Comparison of ENCODE assay signal across 9 mouse cellular contexts in genomic region chr14:59887061-59887861, GRCm38 (mm10).
A peak's percentile ranks its signal among the peaks of the same experiment; 100 is the strongest.
DNase-seq lines count a peak whose midpoint lies in the region; ATAC-seq and TF ChIP-seq lines count a peak whose summit lies in the region.
"Had no signal": no experiment of that assay in that cellular context is flagged by ENCODE, and none has a peak within 500 bp of the region (broad histone marks: within the 10 kb centered on the region; RNA-seq: fewer than 3 reads in every experiment).

No protein-coding gene starts in this region.

- 40% methylated on average over 15 of the region's 15 CpGs for WGBS in hindbrain, embryonic 16.5 days
- WGBS in hindbrain, embryonic 12.5 days = 55% methylated on average over 15 of the region's 15 CpGs
- WGBS in midbrain, postnatal 0 days = 46% methylated on average over 15 of the region's 15 CpGs

- peak; percentile 60 for DNase-seq in cerebellum, adult 9-11 months
- DNase-seq in heart, adult 8-10 months (ENCODE audit: low spot score) = peak; percentile 48
- DNase-seq in left cerebral cortex, adult 2 months (ENCODE audit: extremely low spot score in 1 of 2, low spot score in 2 of 2) = peak; percentile 18 to 22
- peak; percentile 85 for DNase-seq in midbrain, postnatal 0 days (ENCODE audit: low spot score)

- H3K4me2 ChIP-seq in hindbrain, embryonic 16.5 days (ENCODE audit: low read length) = peak overlapping the region; percentile 27
- no peak overlapping the region for H3K4me2 ChIP-seq in hindbrain, embryonic 12.5 days (replicated peaks)
- H3K4me2 ChIP-seq in midbrain, postnatal 0 days (ENCODE audit: low read depth, low read length, poor library complexity, severe bottlenecking) = no peak overlapping the region

- peak; percentile 59 for ATAC-seq in hindbrain, embryonic 16.5 days
- no peak for ATAC-seq in hindbrain, embryonic 12.5 days (ENCODE audit: low FRiP score)
- peak; percentile 10; the same call in 1 of the 2 replicates for ATAC-seq in midbrain, postnatal 0 days (ENCODE audit: low FRiP score)
- ATAC-seq in megakaryocyte, adult 5-6 weeks (ENCODE audit: poor library complexity, severe bottlenecking) = no peak
- no peak for ATAC-seq in megakaryocyte-erythroid progenitor cell, adult 5-6 weeks (replicated peaks; ENCODE audit: low FRiP score, low TSS enrichment, poor library complexity, severe bottlenecking)

- no peak for TF ChIP-seq CTCF in left cerebral cortex, adult 2 months (IDR thresholded peaks at IDR 0.05)
- no peak for TF ChIP-seq CTCF in midbrain, postnatal 0 days (IDR thresholded peaks at IDR 0.05)

- no peak overlapping the region for H3K27ac ChIP-seq in hindbrain, embryonic 16.5 days (ENCODE audit: low read depth, low read length)
- H3K27ac ChIP-seq in hindbrain, embryonic 12.5 days = no peak overlapping the region
- H3K27ac ChIP-seq in left cerebral cortex, adult 2 months = no peak overlapping the region
- H3K27ac ChIP-seq in midbrain, postnatal 0 days (ENCODE audit: low read depth, low read length) = no peak overlapping the region

- intact Hi-C loops in left cerebral cortex, adult 2 months (cut with DNase I) = no loop called here

- H3K4me1 ChIP-seq in hindbrain, embryonic 16.5 days (ENCODE audit: control insufficient read depth, insufficient read depth, low read depth, low read length) = peaks cover 12% of the 10 kb centered on the region
- peaks cover 12% of the 10 kb centered on the region for H3K4me1 ChIP-seq in hindbrain, embryonic 12.5 days
- H3K4me1 ChIP-seq in midbrain, postnatal 0 days (ENCODE audit: insufficient read depth, low read length) = no peaks in the 10 kb centered on the region

- H3K9me3 ChIP-seq in hindbrain, embryonic 16.5 days (ENCODE audit: control insufficient read depth, low read length) = no peaks in the 10 kb centered on the region
- no peaks in the 10 kb centered on the region for H3K9me3 ChIP-seq in hindbrain, embryonic 12.5 days (replicated peaks)
- H3K9me3 ChIP-seq in midbrain, postnatal 0 days (ENCODE audit: low read length) = no peaks in the 10 kb centered on the region

- H3K36me3 ChIP-seq in hindbrain, embryonic 16.5 days (ENCODE audit: control insufficient read depth, insufficient read depth, low read length) = no peaks in the 10 kb centered on the region
- no peaks in the 10 kb centered on the region for H3K36me3 ChIP-seq in hindbrain, embryonic 12.5 days
- no peaks in the 10 kb centered on the region for H3K36me3 ChIP-seq in midbrain, postnatal 0 days (ENCODE audit: insufficient read depth, low read length)
- H3K36me3 ChIP-seq: G1E had no signal

- no peaks in the 10 kb centered on the region for H3K27me3 ChIP-seq in hindbrain, embryonic 16.5 days (replicated peaks; ENCODE audit: control insufficient read depth, insufficient read depth, low read length)
- no peaks in the 10 kb centered on the region for H3K27me3 ChIP-seq in hindbrain, embryonic 12.5 days
- no peaks in the 10 kb centered on the region for H3K27me3 ChIP-seq in midbrain, postnatal 0 days (ENCODE audit: insufficient read depth, low read length)

- no peak overlapping the region for H3K9ac ChIP-seq in hindbrain, embryonic 16.5 days (ENCODE audit: low read depth, low read length)
- H3K9ac ChIP-seq in hindbrain, embryonic 12.5 days = no peak overlapping the region
- H3K9ac ChIP-seq in midbrain, postnatal 0 days (replicated peaks; ENCODE audit: low read length, poor library complexity, severe bottlenecking) = no peak overlapping the region

- H3K4me3 ChIP-seq in hindbrain, embryonic 16.5 days (ENCODE audit: low read length) = no peak overlapping the region
- no peak overlapping the region for H3K4me3 ChIP-seq in hindbrain, embryonic 12.5 days
- no peak overlapping the region for H3K4me3 ChIP-seq in left cerebral cortex, adult 2 months
- H3K4me3 ChIP-seq in midbrain, postnatal 0 days (ENCODE audit: low read depth, low read length) = no peak overlapping the region

Comparison
In these comparisons a context has a peak if more than half of its experiments do, and no peak if none do; other contexts are left out.
1. ATAC-seq: peak in hindbrain, embryonic 16.5 days (single experiment) and midbrain, postnatal 0 days (single experiment); none in hindbrain, embryonic 12.5 days (single experiment), megakaryocyte, adult 5-6 weeks (single experiment) and megakaryocyte-erythroid progenitor cell, adult 5-6 weeks (single experiment).
2. DNase-seq: peak in every context shown above with its lines; median percentile 85 in midbrain, postnatal 0 days; 60 in cerebellum, adult 9-11 months; 48 in heart, adult 8-10 months; 20 in left cerebral cortex, adult 2 months.